Mouse (Mus musculus): ENCODE results near the gene Aspscr1. TPM values are rescaled to one million over a fixed set of nuclear protein-coding genes. Genes with fewer than 3 reads are reported as not detected.

The Aspscr1 gene
- polyA plus RNA-seq, 1 experiment = 183 TPM

GRCm38 (mm10) chr11:120703696-120704454 is 31.1 kb downstream of the Aspscr1 start:
- peaks cover 7% of the 10 kb centered on the region for H3K36me3 ChIP-seq (ENCODE audit: control insufficient read depth, insufficient read depth, low read length)
- DNase-seq = no peak
- no peak overlapping the region for H3K27ac ChIP-seq (ENCODE audit: control insufficient read depth, insufficient read depth, low read length)
- no peaks in the 10 kb centered on the region for H3K27me3 ChIP-seq (ENCODE audit: control insufficient read depth, insufficient read depth, low read length)
- WGBS = 94% methylated on average over 15 of the region's 15 CpGs
- H3K4me1 ChIP-seq (replicated peaks; ENCODE audit: control insufficient read depth, insufficient read depth, low read length) = no peaks in the 10 kb centered on the region
- TF ChIP-seq POLR2A (IDR thresholded peaks at IDR 0.05; ENCODE audit: control insufficient read depth, extremely low read depth, insufficient read depth, low read length, poor library complexity) = no peak
- TF ChIP-seq CTCF (IDR thresholded peaks at IDR 0.05; ENCODE audit: borderline replicate concordance, control insufficient read depth, extremely low read depth, insufficient read depth, low read length, poor library complexity) = no peak
- no peak overlapping the region for H3K4me3 ChIP-seq (ENCODE audit: control insufficient read depth, insufficient read depth, low read length)

GRCm38 (mm10) chr11:120704486-120705325 is 31.9 kb downstream of the Aspscr1 start:
- Histone ChIP-seq H3K27ac (ENCODE audit: control insufficient read depth, insufficient read depth, low read length) (no peak overlapping the region), H3K36me3 (ENCODE audit: control insufficient read depth, insufficient read depth, low read length) (peaks cover 7% of the 10 kb centered on the region), H3K4me3 (ENCODE audit: control insufficient read depth, insufficient read depth, low read length) (no peak overlapping the region), H3K4me1 (replicated peaks; ENCODE audit: control insufficient read depth, insufficient read depth, low read length) (no peaks in the 10 kb centered on the region), H3K27me3 (ENCODE audit: control insufficient read depth, insufficient read depth, low read length) (no peaks in the 10 kb centered on the region)
- no peak for DNase-seq
- WGBS = 88% methylated on average over 8 of the region's 8 CpGs
- TF ChIP-seq POLR2A (IDR thresholded peaks at IDR 0.05; ENCODE audit: control insufficient read depth, extremely low read depth, insufficient read depth, low read length, poor library complexity) (no peak), CTCF (IDR thresholded peaks at IDR 0.05; ENCODE audit: borderline replicate concordance, control insufficient read depth, extremely low read depth, insufficient read depth, low read length, poor library complexity) (no peak)

DNA sequence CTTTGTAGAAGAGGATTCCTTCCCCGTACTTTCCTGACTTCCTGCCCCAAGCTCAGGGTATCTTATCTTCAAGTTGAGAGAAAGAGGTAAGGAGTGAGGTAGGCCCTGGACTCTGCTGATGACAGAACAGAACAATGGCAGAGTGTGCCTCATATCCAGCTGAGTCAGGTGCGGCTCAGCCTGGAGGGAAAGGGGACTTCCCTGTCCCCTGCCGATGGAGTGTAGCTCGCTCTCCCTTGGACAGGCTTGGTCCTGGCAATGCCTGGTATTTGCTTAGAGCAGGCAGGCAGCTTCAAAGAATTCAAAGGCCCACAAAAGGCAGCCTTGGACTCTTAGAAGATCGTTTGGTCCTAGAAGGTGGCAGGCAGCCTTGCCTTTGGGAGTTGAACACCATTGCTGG is 33.3 kb downstream of the Aspscr1 start:
- Histone ChIP-seq H3K36me3 (ENCODE audit: control insufficient read depth, insufficient read depth, low read length) (peaks cover 7% of the 10 kb centered on the region), H3K4me3 (ENCODE audit: control insufficient read depth, insufficient read depth, low read length) (no peak overlapping the region), H3K4me1 (replicated peaks; ENCODE audit: control insufficient read depth, insufficient read depth, low read length) (no peaks in the 10 kb centered on the region), H3K27me3 (ENCODE audit: control insufficient read depth, insufficient read depth, low read length) (no peaks in the 10 kb centered on the region), H3K27ac (ENCODE audit: control insufficient read depth, insufficient read depth, low read length) (no peak overlapping the region)
- no peak for DNase-seq
- TF ChIP-seq POLR2A (IDR thresholded peaks at IDR 0.05; ENCODE audit: control insufficient read depth, extremely low read depth, insufficient read depth, low read length, poor library complexity) (no peak), CTCF (IDR thresholded peaks at IDR 0.05; ENCODE audit: borderline replicate concordance, control insufficient read depth, extremely low read depth, insufficient read depth, low read length, poor library complexity) (no peak)
- WGBS = 91% methylated on average over 5 of the region's 5 CpGs

GRCm38 (mm10) chr11:120707225-120707624 is 34.5 kb downstream of the Aspscr1 start:
- Histone ChIP-seq H3K4me1 (replicated peaks; ENCODE audit: control insufficient read depth, insufficient read depth, low read length) (no peaks in the 10 kb centered on the region), H3K4me3 (ENCODE audit: control insufficient read depth, insufficient read depth, low read length) (no peak overlapping the region), H3K27ac (ENCODE audit: control insufficient read depth, insufficient read depth, low read length) (no peak overlapping the region), H3K36me3 (ENCODE audit: control insufficient read depth, insufficient read depth, low read length) (no peaks in the 10 kb centered on the region), H3K27me3 (ENCODE audit: control insufficient read depth, insufficient read depth, low read length) (no peaks in the 10 kb centered on the region)
- DNase-seq = no peak
- TF ChIP-seq POLR2A (IDR thresholded peaks at IDR 0.05; ENCODE audit: control insufficient read depth, extremely low read depth, insufficient read depth, low read length, poor library complexity) (no peak), CTCF (IDR thresholded peaks at IDR 0.05; ENCODE audit: borderline replicate concordance, control insufficient read depth, extremely low read depth, insufficient read depth, low read length, poor library complexity) (no peak)
- WGBS = 94% methylated on average over 12 of the region's 12 CpGs

- TF ChIP-seq CTCF (IDR thresholded peaks at IDR 0.05; ENCODE audit: borderline replicate concordance, control insufficient read depth, extremely low read depth, insufficient read depth, low read length, poor library complexity) (no peak), POLR2A (IDR thresholded peaks at IDR 0.05; ENCODE audit: control insufficient read depth, extremely low read depth, insufficient read depth, low read length, poor library complexity) (no peak)
- Histone ChIP-seq H3K36me3 (ENCODE audit: control insufficient read depth, insufficient read depth, low read length) (no peaks in the 10 kb centered on the region), H3K27me3 (ENCODE audit: control insufficient read depth, insufficient read depth, low read length) (no peaks in the 10 kb centered on the region), H3K4me1 (replicated peaks; ENCODE audit: control insufficient read depth, insufficient read depth, low read length) (peaks cover 5% of the 10 kb centered on the region), H3K4me3 (ENCODE audit: control insufficient read depth, insufficient read depth, low read length) (no peak overlapping the region), H3K27ac (ENCODE audit: control insufficient read depth, insufficient read depth, low read length) (no peak overlapping the region)
- WGBS = 86% methylated on average over 5 of the region's 5 CpGs
- no peak for DNase-seq
Observed at GRCm38 (mm10) chr11:120707969-120708368, 35.2 kb downstream of the Aspscr1 start.

DNA sequence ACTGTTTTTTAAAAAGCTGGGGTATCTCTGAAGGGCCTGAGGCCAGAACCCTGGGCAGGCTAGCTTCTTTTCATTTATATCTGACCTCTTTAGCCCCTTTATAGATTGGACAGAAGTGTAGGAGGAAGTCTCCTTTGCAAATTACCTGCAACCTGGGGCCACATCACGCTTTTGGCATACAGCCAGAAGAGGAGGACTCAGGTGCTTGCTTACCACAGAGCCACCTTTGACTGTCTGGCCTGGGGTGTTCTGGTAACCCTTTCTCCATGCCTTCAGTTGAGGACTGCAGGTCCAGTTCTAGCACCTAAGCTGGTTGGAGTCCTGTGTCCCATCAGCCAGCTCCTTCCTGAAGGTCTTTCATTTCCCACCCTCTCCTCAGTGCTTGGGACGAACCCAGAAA is 36.8 kb downstream of the Aspscr1 start:
- Histone ChIP-seq H3K27ac (ENCODE audit: control insufficient read depth, insufficient read depth, low read length) (no peak overlapping the region), H3K4me3 (ENCODE audit: control insufficient read depth, insufficient read depth, low read length) (no peak overlapping the region), H3K4me1 (replicated peaks; ENCODE audit: control insufficient read depth, insufficient read depth, low read length) (peaks cover 9% of the 10 kb centered on the region), H3K36me3 (ENCODE audit: control insufficient read depth, insufficient read depth, low read length) (no peaks in the 10 kb centered on the region), H3K27me3 (ENCODE audit: control insufficient read depth, insufficient read depth, low read length) (no peaks in the 10 kb centered on the region)
- 90% methylated on average over 2 of the region's 2 CpGs for WGBS
- TF ChIP-seq POLR2A (IDR thresholded peaks at IDR 0.05; ENCODE audit: control insufficient read depth, extremely low read depth, insufficient read depth, low read length, poor library complexity) = no peak
- no peak for TF ChIP-seq CTCF (IDR thresholded peaks at IDR 0.05; ENCODE audit: borderline replicate concordance, control insufficient read depth, extremely low read depth, insufficient read depth, low read length, poor library complexity)
- DNase-seq = no peak

All from thymus, adult 2 months (tissue).